Mouse (Mus musculus) c-Kit-positive CD71-positive TER-119-negative erythroid progenitor cells, embryonic 14.5 days (primary cell): Measurements from ENCODE around the gene Gm10256.
"Not testable (repeated sequence)": the region's sequence is repeated elsewhere in the genome, so short reads cannot be mapped to it uniquely, and the experiment has no call there.

Experiments
- DNase-seq: peaks from one replicate; pipeline ENCODE4 v3.0.0-alpha.2; 2013; ENCODE audit warnings: low read depth

Gm10256 gene

GRCm38 (mm10) chrY:2830380-2830779 lies at the start of gene Gm10256, which contains the start of gene Rbmy:
Gene Gm10256 (plus strand): TSS chrY:2830699.
Gene Rbmy (plus strand): TSS chrY:2830680.
- not testable (repeated sequence) for DNase-seq

- DNase-seq = not testable (repeated sequence)
These were observed 34.4 kb upstream of the Gm10256 start, which contains the start of gene Gm4064 for GRCm38 (mm10) chrY:2796105-2796504. Gene Gm4064 (minus strand): TSS chrY:2796205.

GRCm38 (mm10) chrY:2900689-2901088 lies 70.2 kb downstream of the Gm10256 start, which contains the start of gene Gm10352:
Gene Gm10352 (plus strand): TSS chrY:2900989.
- DNase-seq = not testable (repeated sequence)
